Mouse (Mus musculus) T-cell, adult 2 months (primary cell): ENCODE results near the gene Higd2a.

Source experiments
- DNase-seq: peaks from one replicate; pipeline ENCODE4 v3.0.0; 2022; ENCODE audit warnings: low spot score

Higd2a gene

DNA sequence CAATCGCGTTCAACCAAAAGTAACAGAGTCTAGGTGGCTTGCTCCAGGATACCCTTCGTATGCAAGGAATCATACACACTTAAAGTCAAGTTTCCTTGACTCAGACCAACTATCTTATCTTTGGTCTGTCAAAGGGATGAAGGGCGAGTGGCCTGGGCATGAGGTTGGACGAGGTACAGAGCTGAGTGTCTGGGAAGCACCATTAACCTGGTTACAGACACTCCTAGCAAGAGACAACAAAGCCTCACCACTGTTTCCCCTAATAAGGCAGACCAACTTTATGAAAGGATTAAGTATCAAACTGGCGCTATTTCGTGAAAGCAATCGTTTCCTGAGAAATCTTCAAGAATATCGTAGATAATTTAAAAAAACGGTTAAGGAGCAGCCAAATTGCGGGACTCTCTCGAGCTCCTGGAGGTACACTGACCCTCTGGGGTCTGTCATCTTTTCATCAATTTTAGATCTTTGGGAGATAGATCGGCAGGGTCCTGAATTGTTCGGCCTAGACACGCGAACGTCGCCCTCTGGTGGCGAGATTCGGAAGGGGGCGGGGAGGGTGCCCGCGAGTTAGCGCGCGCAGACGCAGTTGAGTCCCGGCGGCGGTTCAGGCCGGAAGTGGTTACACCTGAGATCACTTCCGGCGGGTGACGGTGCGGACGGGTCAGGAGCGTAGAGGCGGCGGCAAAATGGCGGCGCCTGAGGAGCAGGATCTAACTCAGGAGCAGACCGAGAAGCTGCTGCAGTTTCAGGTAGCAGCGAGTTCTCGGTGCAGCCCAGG lies 31.3 kb downstream of the Higd2a start, which contains the start of gene Faf2:
Faf2 (plus strand) TSS at position 630 of the 778 bp plus-strand sequence.
- DNase-seq, result peak; percentile 97

DNA sequence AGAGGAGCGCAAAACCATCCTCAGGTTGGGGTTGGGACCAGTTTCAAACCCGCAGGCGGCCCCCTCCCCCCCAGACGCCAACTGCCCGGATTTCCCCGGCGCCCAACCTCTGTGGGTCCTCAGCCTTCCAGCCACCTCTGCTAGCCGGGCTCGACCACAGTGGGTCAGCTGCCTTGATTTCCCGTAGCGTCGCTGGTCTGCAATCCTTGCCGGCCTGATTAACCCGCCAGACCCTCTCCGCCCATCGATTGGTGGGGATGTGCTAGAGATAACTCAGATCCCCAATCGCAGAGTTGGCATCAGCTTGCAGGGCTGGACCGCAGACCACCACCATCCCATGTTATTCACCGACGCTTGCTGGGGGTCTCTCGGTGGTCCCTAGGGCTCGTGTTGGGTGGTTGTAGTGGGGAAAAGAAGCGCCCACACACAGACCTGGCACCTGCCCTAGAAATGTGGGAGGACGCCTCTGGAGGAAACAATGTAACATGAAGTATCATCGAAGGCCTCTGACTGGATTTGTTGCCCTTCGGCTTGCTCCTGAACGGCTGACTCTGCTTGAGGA lies 32.0 kb downstream of the Higd2a start:
- peak; percentile 26 for DNase-seq

DNA sequence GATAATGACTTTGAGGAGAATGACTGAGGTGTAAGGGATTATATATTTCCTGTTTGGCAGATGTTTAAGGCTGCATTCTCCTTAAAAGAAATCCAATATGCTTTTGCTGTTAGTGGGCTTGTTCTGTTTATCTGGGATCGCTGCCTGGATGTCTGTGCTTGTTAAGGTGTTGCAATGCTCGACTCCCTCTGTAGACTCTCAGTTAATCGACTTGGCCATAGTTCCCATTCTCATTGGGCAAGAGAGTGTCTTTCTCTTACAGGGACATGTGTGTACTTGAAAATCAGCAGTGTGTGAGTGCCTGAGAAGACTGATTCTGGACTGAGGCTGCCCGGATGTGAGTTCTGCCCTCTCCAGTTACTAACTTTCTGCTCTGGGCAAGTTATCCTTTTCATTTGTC lies 39.1 kb downstream of the Higd2a start:
- DNase-seq, result no peak

DNA sequence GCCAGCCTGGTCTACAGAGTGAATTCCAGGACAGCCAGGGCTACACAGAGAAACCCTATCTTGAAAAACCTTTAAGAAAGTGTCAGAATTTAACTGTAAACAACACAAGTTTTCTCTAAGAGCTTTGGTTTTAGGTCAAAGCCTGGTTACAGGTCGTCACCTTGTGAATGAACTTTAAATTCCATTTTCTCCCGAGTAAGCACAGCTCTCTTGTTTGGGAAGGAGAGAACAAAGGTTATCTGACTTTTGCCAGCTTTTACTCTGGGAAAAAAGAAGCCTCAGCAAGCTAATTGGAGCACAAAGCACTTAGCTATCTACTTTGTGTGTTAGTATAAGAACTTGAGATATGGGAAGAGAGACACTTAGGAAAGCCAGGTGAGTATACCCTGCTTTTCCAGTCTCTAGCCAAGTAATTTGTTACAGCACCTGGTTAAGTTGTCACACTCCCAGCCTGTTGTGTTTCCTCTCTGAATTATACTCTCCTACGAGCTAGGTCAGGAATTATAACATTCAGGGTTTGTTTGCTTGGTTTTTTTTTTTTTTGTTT lies 42.8 kb downstream of the Higd2a start:
- no peak for DNase-seq

DNA sequence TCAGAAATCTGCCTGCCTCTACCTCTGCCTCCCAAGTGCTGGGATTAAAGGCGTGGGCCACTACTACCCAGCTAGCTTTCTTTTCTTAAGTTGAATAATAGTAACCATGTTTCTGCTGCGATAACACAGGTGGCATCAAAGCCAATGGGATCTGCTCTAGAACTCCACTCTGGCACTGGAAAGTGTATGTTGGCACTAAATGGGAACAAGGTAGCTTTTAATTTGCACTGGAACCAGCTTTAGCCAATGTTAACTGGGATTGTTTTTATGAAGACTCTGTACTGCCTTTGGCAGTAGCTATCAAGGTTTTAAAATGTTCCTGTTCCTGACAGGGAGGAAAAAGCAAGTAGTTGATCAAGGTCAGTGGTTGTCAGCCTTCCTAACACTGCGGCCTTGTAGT lies 45.0 kb downstream of the Higd2a start:
- DNase-seq, result no peak
